Mouse (Mus musculus) G1E-ER4 (cell line): ENCODE data around the gene Babam2. TPM values are rescaled to one million over a fixed set of nuclear protein-coding genes. Genes with fewer than 3 reads are reported as not detected.

Experiments used
- GATA1 ChIP-seq: IDR thresholded peaks from one replicate; pipeline ENCODE4 v1.8.0; 2012; ENCODE audit warnings: low read length, inconsistent platforms
- polyA plus RNA-seq: library from polyadenylated mRNA; stranded (reverse); fragments of >175 nt; gene quantifications from 2 replicates; pipeline ENCODE4 v1.2.3, GENCODE M21; 2012

Babam2 gene
- polyA plus RNA-seq, 1 experiment: 43.6 TPM

- no peak for TF ChIP-seq GATA1
Observed at GRCm38 (mm10) chr5:32102484-32102883, 405.0 kb downstream of the Babam2 start.

GRCm38 (mm10) chr5:32102971-32103431 lies 405.5 kb downstream of the Babam2 start:
- TF ChIP-seq GATA1: no peak

GRCm38 (mm10) chr5:32103545-32103944 lies 406.1 kb downstream of the Babam2 start:
- no peak for TF ChIP-seq GATA1

GRCm38 (mm10) chr5:32104119-32104990 lies 406.9 kb downstream of the Babam2 start:
- no peak for TF ChIP-seq GATA1

GRCm38 (mm10) chr5:32106473-32107140 lies 409.1 kb downstream of the Babam2 start:
- TF ChIP-seq GATA1: no peak

- TF ChIP-seq GATA1: no peak
Observed at GRCm38 (mm10) chr5:32110651-32111050, 413.2 kb downstream of the Babam2 start.

- TF ChIP-seq GATA1: no peak
Observed at GRCm38 (mm10) chr5:32112206-32112916, 414.9 kb downstream of the Babam2 start.

GRCm38 (mm10) chr5:32120901-32121376 lies 423.5 kb downstream of the Babam2 start:
- TF ChIP-seq GATA1: no peak

- TF ChIP-seq GATA1: no peak
Observed at GRCm38 (mm10) chr5:32121936-32122335, 424.5 kb downstream of the Babam2 start.

- no peak for TF ChIP-seq GATA1
Observed at GRCm38 (mm10) chr5:32122363-32122762, 424.9 kb downstream of the Babam2 start.

- TF ChIP-seq GATA1: no peak
Observed at GRCm38 (mm10) chr5:32124957-32125356, 427.5 kb downstream of the Babam2 start.

- no peak for TF ChIP-seq GATA1
Observed at GRCm38 (mm10) chr5:32127226-32127625, 429.7 kb downstream of the Babam2 start.

- no peak for TF ChIP-seq GATA1
Observed at GRCm38 (mm10) chr5:32127927-32128326, 430.4 kb downstream of the Babam2 start.

GRCm38 (mm10) chr5:32132971-32133501 lies 435.6 kb downstream of the Babam2 start:
- TF ChIP-seq GATA1: no peak

GRCm38 (mm10) chr5:32133549-32134004 lies 436.1 kb downstream of the Babam2 start:
- TF ChIP-seq GATA1: no peak
